Mouse (Mus musculus): ENCODE results near the gene Olfr66.

- TF ChIP-seq CTCF (IDR thresholded peaks at IDR 0.05; ENCODE audit: low read depth, low read length) (no peak), POLR2A (IDR thresholded peaks at IDR 0.05; ENCODE audit: borderline replicate concordance, low read depth, low read length) (no peak)
Observed at GRCm38 (mm10) chr7:103928525-103928924, 42.5 kb upstream of the Olfr66 start, which contains the start of gene Olfr631.
